Mouse (Mus musculus) brain, embryonic 14.5 days (tissue): ENCODE measurements around the gene Gng12.

Source experiments
- CTCF ChIP-seq: fragments of 200-500 bp; IDR thresholded peaks from 2 replicates; pipeline ENCODE4 v1.5.1; 2012; ENCODE audit warnings: inconsistent platforms, mild to moderate bottlenecking, moderate library complexity, borderline replicate concordance; ENCODE audit not compliant: insufficient read depth, insufficient read length; ENCODE audit errors: extremely low read depth
- POLR2A ChIP-seq: fragments of 200-500 bp; IDR thresholded peaks from 2 replicates; pipeline ENCODE4 v1.6.1; 2012; ENCODE audit warnings: mild to moderate bottlenecking, inconsistent platforms, borderline replicate concordance; ENCODE audit not compliant: poor library complexity, insufficient read depth, insufficient read length, severe bottlenecking; ENCODE audit errors: extremely low read depth

- TF ChIP-seq CTCF (no peak), POLR2A (no peak)
Measured at GRCm38 (mm10) chr6:67046937-67047336, 150.7 kb downstream of the Gng12 start.
